Mouse (Mus musculus) megakaryocyte, embryonic 14.5 days (primary cell): ENCODE measurements at regions not wholly inside any gene's neighbourhood (a gene's known extent, or its start where the extent isn't known, plus 50 kb on each side); places are given as distances from the start of the nearest gene placed in this dataset.

Experiments used
- H3K27me3 ChIP-seq: replicated peaks from 2 replicates; pipeline ENCODE3; 2012; ENCODE audit warnings: inconsistent platforms
- H3K36me3 ChIP-seq: replicated peaks from 2 replicates; pipeline ENCODE3; 2012; ENCODE audit warnings: low read length, inconsistent platforms, mixed read lengths
- H3K4me1 ChIP-seq: 2 replicates; pipeline ENCODE4 v1.6.1; 2012; ENCODE audit warnings: inconsistent platforms
- H3K4me3 ChIP-seq: replicated peaks from 2 replicates; pipeline ENCODE3; 2012; ENCODE audit warnings: moderate library complexity, mild to moderate bottlenecking, inconsistent platforms
- H3K9me3 ChIP-seq: 2 replicates; pipeline ENCODE4 v1.6.1; 2012; ENCODE audit warnings: inconsistent platforms
- FLI1 ChIP-seq: IDR thresholded peaks from 2 replicates; pipeline ENCODE4 v1.6.1; 2012; ENCODE audit warnings: low read length, inconsistent platforms, mixed read lengths
- GATA1 ChIP-seq: IDR thresholded peaks from 3 replicates; pipeline ENCODE4 v1.6.1; 2012; ENCODE audit warnings: mixed read lengths, low read length, inconsistent platforms, borderline replicate concordance

DNA sequence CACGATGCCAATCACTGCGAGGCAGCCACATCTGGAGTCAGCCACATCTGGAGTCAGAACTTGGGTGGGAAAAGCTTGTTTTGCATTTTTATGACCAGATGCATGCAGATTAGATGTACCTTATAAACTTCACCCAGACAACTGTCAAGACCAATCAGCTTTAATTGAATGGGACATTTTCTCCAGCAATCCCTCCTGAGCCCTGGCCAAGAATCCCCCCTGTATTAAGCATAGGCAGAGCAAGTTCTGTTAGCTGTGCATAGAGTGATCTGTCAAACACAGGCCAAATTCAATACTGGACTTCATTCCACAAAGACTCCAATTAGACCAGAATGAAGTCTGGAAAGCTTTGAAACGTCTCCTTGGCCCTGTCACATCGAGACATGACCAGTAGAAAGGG lies 123.7 kb upstream of the Smim23 start:
- no peak overlapping the region for H3K4me3 ChIP-seq
- no peaks in the 10 kb centered on the region for H3K27me3 ChIP-seq

DNA sequence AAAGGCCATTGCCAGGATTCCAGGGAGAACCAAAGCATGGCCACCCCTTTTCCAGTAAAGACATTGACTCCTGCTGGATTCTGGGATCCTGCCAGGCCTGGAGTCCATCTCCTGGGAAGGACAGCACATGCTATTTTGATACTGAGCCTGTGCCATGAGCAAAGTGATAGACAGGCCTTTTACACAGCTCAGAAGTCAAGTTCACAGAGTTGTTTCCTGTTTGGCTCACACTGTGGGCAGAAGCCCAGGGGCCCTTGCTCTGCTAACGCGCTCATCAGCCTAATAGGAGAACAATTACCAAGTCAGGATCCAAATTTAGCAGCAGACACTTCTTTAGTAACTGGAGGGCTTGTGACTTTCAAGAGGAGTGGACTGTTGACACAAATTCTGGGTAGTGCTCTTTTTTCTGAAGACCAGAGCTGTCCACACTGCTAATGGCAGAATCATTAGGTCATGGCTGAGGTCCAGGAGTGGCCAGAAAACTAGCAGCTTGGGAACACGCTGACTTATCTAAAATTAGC lies 122.1 kb upstream of the Smim23 start:
- no peaks in the 10 kb centered on the region for H3K9me3 ChIP-seq

More for the DNA sequence above, 123.7 kb upstream of the Smim23 start:
- no peak for TF ChIP-seq GATA1
- TF ChIP-seq FLI1 = no peak
- Histone ChIP-seq H3K36me3 (no peaks in the 10 kb centered on the region), H3K4me1 (peaks cover 12% of the 10 kb centered on the region), H3K9me3 (no peaks in the 10 kb centered on the region)

DNA sequence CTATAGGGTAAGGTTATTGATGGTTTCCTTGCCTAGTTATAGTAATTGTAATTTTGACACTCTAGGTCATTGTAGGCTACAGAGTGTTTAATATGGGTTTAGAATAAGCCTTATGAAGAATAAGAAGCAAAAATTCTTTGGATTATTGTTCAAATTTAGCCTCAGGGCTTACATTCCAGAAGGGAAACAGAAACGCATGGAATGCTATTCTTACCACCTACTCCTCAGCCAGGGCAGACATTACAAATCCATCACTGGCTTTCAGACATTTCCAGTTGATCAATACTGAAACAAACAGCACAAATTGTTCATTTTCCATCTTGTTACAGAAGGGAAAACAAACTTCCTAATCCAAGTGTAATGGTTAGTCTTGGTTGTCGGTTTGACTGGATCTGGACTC lies 120.7 kb upstream of the Smim23 start:
- no peak for TF ChIP-seq GATA1
- no peak for TF ChIP-seq FLI1
- Histone ChIP-seq H3K4me1 (peaks cover 21% of the 10 kb centered on the region), H3K27me3 (peaks cover 1% of the 10 kb centered on the region), H3K9me3 (peaks cover 3% of the 10 kb centered on the region; the same call in 1 of the 2 replicates), H3K4me3 (no peak overlapping the region), H3K36me3 (no peaks in the 10 kb centered on the region)

More for the DNA sequence above, 122.1 kb upstream of the Smim23 start:
- Histone ChIP-seq H3K4me1 (peaks cover 12% of the 10 kb centered on the region), H3K27me3 (no peaks in the 10 kb centered on the region), H3K4me3 (no peak overlapping the region), H3K36me3 (no peaks in the 10 kb centered on the region)
- no peak for TF ChIP-seq FLI1
- TF ChIP-seq GATA1 = no peak

DNA sequence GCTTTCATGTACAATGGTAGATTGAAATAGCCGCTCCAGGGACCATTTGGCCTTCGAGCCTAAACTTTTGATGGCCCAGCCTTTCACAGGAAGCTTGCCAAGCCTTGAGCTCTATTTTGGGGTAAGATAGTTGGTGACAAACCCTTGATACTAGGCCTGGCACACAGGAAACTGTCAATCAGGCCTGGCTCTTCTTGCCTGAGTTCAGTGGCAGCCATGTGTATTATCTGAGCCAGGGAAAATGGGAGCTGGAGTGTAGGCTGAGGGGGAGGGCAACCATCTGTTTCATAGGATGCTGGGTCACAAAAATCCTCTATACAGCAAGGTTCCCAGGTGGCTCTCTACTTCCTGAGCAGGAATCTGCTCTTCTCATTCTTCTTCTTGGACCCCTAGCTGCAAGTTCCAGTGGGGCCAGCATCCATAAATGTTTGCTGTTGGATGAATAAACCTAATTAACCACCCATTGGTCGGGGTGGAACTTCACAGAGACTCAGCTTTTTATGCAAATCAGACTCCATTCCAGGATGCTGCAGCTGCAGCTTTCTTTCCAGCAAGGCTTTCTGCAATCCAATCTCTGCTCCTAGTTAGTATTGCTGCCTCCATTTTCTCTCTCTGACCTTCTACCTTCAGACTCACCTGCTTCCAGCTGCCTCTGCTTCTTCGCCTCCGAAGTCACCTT lies 117.1 kb upstream of the Smim23 start:
- Histone ChIP-seq H3K9me3 (peaks cover 8% of the 10 kb centered on the region), H3K4me1 (peaks cover 14% of the 10 kb centered on the region), H3K4me3 (no peak overlapping the region), H3K36me3 (no peaks in the 10 kb centered on the region), H3K27me3 (peaks cover 5% of the 10 kb centered on the region)
- TF ChIP-seq GATA1 = no peak
- no peak for TF ChIP-seq FLI1

DNA sequence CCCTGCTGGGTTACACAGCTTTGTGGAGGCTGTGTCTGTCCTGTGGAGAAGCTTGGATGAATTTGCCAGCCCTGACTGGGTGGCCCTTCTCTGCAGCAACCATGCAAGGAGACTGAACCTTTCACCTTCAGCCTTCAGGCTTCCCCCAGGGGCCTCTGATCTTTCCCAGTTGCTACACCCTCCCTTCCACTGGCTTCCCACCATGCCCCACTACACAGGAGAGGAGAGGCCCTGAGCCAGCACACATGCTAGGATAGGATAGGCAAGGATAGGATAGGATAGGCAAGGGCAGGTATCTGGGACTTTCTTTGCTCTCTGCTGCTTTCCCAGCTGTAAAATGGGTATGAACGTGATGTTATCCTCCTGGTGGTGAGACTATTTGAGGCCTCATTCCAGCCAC lies 114.7 kb upstream of the Smim23 start:
- Histone ChIP-seq H3K36me3 (no peaks in the 10 kb centered on the region), H3K4me1 (peaks cover 9% of the 10 kb centered on the region), H3K27me3 (peaks cover 9% of the 10 kb centered on the region), H3K4me3 (no peak overlapping the region), H3K9me3 (peaks cover 8% of the 10 kb centered on the region)
- TF ChIP-seq FLI1 = no peak
- TF ChIP-seq GATA1 = no peak

DNA sequence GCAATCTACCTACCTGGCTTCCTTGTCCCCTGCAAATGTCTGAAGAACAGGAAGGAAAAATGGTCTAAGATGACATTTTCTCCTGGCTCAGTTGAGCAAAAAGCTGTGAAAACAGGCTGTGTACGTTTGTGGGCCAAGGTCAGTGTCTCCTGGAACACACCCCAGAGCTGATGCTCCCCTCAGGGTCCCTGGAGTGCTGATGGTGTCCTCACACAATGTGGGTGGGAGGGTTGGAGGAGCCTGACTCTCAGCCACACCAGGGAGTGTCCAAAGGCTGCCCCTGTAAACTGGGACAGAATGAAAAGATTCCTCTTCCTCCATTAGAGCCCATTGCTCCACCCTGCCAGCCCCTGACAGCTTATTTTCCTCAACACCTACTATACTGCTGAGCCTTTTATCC lies 112.8 kb upstream of the Smim23 start:
- Histone ChIP-seq H3K36me3 (no peaks in the 10 kb centered on the region), H3K4me1 (peaks cover 9% of the 10 kb centered on the region), H3K9me3 (peaks cover 16% of the 10 kb centered on the region), H3K27me3 (peaks cover 9% of the 10 kb centered on the region), H3K4me3 (no peak overlapping the region)
- TF ChIP-seq FLI1 = no peak
- TF ChIP-seq GATA1 = no peak

DNA sequence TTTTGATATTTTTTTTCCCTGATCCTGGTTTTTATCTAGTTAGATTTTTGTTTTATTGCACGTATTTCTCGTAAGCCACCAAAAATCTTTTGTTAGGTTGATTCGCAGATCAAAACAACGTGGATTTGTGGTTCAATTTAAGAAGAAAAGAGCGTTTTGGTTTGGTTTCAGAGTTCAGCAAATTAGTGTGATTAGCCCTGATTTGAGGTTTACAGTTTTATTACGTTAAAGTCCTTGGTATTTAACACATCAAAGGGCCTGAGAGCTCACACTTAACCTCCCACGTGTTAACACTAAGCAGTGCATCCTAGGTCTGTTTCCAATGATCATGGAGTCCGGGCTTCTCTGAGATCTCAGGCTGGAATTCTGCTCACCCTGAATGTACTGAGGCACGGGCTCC lies 107.5 kb upstream of the Smim23 start:
- Histone ChIP-seq H3K4me3 (no peak overlapping the region), H3K36me3 (no peaks in the 10 kb centered on the region), H3K4me1 (no peaks in the 10 kb centered on the region), H3K9me3 (peaks cover 23% of the 10 kb centered on the region), H3K27me3 (peaks cover 7% of the 10 kb centered on the region)
- TF ChIP-seq GATA1 (no peak), FLI1 (no peak)

DNA sequence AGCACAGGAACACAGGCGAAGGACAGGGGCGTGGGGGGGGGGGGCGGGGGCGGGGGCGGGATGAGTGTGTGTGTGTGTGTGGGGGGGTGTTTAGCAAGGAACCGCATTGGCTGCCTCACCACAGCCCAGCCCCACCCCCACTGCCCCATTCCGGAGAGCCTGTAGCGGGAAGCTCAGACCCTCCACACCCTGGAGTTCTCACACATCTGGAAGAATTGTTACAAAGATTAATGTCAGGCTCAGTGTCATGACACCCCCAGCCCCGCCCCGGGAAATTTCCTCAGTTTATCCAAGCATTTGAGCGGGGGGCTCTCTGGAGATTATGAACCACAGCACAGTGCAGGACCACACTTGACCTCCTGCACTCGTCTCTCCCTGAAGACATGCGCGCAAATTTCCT lies 106.6 kb upstream of the Smim23 start:
- H3K36me3 ChIP-seq = no peaks in the 10 kb centered on the region

DNA sequence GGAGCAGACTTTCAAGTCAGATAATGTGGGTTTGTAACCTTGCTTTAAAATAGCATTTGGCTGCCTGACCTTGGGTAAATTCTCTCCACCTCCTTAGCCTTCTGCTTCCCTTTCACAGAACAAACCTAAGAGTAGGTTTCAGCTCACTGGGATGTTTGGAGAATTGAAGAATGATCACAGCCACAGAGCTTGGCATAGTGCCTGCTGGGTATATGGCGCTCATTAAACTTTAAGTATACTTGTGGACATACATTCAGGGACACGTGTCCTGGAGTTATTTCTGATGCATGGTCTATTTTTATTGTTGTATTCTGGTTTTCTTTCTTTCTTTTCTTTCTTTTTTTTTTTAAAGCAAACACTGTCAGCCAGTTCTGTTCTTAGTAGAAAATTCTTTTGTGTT lies 104.4 kb upstream of the Smim23 start:
- TF ChIP-seq FLI1 (no peak), GATA1 (no peak)
- H3K36me3 ChIP-seq = no peaks in the 10 kb centered on the region
- H3K4me3 ChIP-seq = no peak overlapping the region
- peaks cover 28% of the 10 kb centered on the region for H3K9me3 ChIP-seq
- H3K27me3 ChIP-seq = peaks cover 11% of the 10 kb centered on the region
- no peaks in the 10 kb centered on the region for H3K4me1 ChIP-seq

More for the DNA sequence above, 106.6 kb upstream of the Smim23 start:
- Histone ChIP-seq H3K4me1 (no peaks in the 10 kb centered on the region), H3K4me3 (no peak overlapping the region), H3K27me3 (peaks cover 7% of the 10 kb centered on the region), H3K9me3 (peaks cover 25% of the 10 kb centered on the region)
- TF ChIP-seq GATA1 (no peak), FLI1 (no peak)

DNA sequence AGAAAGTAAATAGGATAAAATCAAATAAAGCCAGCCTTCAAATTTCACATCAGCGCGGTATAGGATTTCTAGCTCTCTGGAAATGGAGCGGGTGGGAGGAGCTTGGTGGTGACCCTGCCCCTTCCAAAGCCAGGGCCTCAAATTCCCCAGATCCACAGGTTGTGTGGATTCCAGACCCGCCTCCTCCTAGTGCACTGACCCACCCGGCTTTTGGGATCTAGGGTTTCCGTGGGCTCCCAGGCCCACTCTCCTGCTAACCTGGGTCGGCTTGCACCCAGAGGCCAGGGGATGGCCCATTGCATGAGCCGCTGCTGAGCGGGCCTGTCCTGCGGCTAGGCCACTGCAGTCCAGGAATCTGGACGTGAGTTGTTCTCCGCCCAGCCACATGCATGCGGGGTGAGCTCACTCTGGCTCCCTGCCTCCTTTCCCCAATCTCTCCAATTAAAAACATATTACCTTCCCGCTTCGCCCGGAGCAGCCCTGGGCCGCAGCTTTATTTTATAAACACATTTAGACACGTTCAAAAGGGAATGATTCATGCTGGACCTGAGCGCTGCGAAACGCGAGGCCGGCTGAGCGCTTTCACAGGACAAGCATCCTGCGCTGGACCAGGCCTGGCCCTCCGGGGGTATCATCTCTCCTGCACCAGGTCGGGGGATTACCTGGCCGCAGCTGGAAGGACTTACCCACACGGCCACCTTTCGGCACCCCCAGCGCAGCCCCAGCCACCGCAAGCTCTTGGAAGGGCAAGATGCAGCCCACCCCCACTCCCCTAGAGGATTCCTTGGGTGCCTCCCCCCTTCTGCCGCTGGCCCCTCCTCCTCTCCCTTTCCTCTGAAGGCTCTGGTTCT lies 101.2 kb upstream of the Smim23 start:
- H3K36me3 ChIP-seq = no peaks in the 10 kb centered on the region
- H3K4me3 ChIP-seq = no peak overlapping the region
- no peaks in the 10 kb centered on the region for H3K4me1 ChIP-seq
- H3K27me3 ChIP-seq = peaks cover 11% of the 10 kb centered on the region
- TF ChIP-seq FLI1 = no peak
- TF ChIP-seq GATA1 = no peak
- peaks cover 20% of the 10 kb centered on the region for H3K9me3 ChIP-seq
